Mouse (Mus musculus) kidney, postnatal 4 days (tissue): ENCODE data around the gene Wdr25.

Experiments used
- DNase-seq, 2 experiments: peaks; one replicate each; pipeline ENCODE4 v3.0.0; 2021; ENCODE audit warnings: mixed read lengths in 2 of 2

The Wdr25 gene

DNA sequence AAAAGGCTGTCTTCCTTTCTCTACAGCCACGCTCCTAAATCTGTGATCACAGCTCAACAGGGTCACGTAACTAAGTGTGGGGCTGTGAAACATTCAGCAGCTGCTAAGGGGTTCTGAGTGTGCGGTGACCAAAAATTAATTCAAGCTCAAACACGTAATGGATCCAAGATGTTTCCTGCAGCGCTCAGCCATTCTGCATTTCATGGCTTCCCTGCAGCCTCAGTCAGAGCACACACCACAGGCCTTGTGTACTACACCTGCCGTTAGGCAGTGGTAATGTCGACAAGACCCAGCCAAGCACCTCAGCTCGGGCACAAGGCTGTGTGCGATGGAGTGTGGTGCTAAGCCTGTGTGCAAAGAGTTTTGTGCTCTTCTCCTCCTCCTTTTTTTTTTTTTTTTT, 94.0 kb downstream of the Wdr25 start:
- DNase-seq: no peak

DNA sequence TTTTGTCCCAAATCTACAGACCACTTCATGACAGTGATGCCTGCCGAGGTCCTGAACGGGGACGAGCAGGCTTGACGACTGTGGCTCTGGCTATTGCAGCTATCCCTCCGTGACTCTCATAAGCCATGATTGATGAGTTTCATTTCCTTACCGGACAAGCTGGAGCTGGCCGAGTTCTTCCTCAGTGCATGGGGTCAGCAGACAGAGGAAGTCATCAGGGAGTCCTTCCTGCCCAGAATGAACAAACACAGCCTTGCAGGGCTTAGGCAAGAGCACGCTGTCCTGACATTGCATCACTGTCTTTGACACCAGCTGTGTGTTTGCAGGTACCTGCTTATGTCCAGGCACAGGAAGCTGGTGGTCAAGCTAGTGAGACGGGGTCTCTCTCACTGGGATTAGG, 97.0 kb downstream of the Wdr25 start:
- peak; percentile 17 to 22 for DNase-seq

DNA sequence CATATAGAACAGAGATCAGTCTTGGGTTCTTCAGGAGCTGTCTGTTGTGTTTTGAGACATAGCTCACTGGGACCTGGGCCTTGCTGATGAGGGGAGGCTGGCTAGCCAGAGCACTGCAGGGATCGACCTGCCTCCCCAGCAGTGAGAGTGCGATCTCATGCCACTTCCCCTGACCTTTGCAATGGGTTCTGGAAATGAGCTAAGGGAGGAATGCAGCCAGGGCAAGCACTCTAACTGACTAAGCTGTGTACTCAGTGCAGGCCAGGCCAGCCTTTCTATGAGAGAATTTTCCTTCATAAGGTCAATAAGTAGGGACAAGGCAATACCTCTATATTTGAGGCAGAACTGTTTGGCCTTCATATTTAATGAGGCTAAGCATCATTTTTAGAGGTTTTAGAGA, 99.6 kb downstream of the Wdr25 start:
- no peak for DNase-seq

DNA sequence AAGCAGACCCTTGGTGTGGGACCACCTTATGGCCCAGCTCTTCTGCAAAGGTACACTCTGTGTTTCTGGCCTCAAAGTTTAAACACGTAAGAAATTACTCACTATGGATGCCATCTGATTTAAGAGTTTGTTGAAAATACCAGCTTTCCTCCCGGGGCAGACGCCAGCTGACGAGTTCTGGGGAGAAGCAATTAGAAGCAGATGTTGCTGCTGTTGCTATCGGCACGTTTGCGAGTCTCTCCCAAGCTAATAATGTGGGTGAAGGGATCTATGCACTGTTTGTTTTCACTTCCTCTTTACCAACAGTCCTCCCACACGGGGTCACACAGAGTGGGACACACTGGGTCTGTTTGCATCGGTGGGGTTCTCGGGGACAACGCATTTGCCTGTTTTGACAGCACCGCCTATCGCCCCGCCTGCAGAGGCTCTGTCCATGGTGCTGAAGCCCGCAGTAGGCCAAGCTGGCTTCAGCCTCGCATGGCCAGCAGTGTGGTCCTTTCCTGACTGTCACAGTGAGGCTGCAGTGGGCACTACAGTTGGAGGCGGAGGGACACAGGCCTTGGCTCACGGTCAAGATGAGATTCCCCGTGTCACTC, 101.1 kb downstream of the Wdr25 start:
- peak; percentile 93 to 95 for DNase-seq

DNA sequence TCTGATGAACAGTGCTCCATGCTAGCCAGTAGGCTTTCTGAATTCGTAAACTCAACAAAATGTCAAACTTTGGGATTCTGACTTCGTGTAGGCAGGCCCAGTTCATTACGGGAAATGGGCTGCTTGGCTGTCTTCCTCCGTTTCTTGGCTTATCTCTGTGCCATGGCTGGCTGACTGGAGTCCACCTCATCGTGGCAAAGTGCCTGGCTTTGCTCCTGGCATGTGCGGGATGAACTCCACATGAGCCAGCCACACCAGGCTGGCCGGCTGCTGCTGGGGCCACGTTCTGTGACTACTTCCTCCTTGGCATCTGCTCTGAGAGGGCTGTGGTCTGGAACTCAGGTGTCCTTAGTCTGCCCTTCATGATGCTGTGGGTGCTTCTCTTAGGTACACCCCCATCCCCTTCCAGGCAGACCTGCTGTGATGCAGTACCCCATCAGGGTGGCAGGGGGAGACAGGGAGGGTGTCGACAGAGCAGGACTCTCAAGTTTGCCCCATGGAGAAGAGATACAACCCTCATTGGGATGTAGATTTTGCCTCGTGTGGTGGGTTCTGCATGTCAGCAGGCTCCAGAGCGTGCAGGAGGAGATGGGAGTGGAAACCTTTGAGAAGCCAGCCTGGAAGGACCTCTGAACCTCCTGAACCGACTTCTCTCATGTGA, 102.7 kb downstream of the Wdr25 start:
- DNase-seq: no peak

DNA sequence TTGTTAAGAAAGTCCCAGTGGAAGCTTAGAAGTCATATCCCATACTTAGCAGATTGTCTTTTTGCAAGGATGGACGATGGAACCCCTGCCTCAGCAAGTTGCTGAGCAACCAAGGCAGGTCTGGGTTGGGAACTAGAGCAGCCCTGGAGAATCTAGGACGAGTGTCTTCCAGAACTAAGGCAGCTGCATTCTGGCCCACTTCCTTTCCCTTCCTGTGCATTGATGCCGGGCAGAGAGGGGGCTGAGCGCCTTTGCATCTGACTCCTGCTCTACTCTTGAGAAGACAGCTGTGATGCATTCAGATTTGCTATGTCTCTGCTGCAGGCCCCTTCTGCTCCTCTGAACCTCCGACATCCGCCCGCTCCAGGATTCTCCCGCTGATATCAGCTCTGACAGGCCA, 103.8 kb downstream of the Wdr25 start:
- DNase-seq: no peak

DNA sequence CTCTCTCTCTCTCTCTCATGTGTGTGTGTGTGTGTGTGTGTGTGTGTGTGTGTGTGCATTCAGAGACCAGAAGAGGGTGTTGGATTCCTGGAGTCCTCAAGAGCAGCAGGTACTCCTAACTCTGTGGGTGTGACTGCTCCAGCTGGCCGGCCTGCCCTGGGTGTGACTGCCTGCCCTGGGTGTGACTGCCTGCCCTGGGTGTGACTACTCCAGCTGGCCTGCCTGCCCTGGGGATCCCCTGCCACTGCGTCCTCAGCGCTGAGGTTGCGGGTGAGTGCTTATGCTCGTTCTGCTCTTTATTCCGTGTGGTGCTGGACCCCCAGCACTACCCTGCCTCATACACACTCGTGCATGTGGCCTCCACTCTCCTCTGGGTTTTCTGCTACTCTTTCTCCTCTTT, 109.5 kb downstream of the Wdr25 start:
- DNase-seq: no peak

DNA sequence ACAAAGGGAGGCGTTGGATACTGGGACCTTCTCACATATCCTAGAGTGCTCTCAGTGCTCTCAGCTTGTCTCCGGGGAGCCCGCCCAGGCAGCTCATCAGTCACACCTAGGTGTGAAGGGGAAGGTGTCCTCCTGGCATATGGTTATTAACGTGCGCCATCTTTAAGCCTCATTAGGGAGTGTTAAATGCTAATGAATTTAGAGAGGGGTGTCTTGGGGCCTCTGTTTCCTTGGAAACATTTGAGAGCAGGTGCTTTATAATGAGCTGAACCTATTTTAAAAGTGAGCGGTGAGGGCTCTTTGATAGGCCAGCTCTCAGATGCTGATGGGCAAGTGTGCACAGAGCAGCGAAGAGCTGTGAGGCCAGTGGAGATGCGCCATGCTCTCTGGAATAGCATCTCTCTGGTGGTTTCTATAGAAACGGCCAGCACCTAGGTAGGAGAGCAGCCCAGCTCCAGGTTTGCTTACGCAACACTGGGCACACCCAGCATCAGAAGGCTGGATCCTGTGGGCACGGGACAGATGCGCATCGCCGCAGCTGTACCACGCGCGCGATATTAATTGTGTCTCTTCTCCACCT, 116.7 kb downstream of the Wdr25 start:
- no peak for DNase-seq

DNA sequence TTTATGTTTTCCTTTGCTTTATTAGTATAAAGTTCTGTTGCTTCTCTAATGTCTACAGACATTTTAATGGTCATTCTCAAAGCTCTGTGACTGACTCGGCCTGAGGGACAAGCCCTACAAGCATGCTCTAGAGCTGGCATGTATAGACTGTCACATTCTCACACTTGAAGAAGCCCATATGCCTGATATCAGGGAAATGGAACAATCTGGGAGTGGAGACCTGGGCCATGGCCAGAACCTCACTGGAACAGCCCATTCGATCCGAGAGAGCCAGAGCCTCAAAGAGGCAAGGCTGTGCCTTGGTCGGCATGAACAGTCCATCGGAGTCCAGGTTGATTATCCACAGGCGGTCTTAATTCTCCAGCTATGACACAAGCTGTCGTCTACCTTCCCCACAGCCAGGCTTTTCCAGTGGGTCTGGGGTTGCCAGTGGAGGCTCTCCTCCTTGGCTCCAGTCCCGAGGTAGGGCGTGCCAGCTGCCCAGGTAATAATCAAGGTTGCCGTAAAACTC, 128.8 kb downstream of the Wdr25 start:
- peak; percentile 43 to 58 for DNase-seq

DNA sequence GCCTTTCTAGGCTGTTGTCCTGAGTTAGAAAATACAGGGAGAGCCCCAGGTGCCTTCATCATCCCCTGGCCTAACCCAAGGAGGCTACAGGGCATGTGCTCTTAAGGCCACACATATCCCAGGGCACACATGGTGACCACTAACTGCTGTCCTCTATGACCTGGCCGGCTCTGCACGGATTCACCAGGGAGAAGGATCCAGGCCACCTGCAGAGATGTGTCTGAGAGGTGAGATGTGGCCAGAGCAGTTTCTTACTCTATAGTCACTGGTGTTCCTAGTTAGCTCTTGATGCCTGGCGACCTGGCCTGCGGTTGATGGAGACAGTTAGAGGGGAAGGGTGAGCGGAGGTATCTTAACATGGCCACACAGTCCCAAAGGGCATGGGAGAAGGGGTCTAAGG, 129.5 kb downstream of the Wdr25 start:
- no peak for DNase-seq

DNA sequence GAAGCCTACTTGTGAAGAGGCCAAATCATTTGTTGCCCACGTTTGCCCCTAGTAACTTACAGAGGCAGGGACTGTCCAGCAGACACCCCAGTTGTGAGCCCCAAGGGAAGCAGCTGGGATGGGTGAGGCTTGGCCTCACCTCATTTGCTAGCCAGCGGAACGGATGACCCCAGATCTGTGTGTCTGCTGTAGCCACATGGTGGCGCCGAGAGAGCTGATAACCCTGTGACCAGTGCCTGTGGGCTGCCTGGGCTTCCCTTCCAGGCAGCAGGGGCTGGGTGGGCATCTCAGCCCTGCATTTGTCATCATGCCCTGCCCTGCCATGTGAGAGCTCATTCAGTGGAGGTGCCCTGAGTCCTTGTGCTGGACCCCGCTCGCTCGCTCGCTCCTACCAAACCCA, 130.3 kb downstream of the Wdr25 start:
- DNase-seq: peak; percentile 17 to 27

DNA sequence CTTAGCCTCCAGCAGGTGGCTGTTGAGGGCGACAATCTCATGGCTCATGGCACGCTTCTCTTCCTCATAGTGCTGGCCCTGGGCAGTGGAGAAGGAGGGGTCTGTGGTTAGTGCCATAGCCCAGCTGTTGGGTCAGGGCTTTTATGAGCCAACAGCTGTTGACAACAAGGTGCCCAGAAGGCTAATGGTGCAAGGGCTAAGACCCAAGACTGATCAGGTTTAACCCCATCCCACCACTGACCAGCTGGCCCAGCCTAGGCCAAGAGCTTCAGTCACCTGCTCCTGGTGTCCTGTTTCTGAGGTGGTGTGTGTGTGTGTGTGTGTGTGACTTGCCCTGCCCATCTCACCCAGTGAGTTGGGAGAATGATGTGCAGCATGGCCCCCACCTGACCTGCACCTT, 143.6 kb downstream of the Wdr25 start:
- DNase-seq: no peak

DNA sequence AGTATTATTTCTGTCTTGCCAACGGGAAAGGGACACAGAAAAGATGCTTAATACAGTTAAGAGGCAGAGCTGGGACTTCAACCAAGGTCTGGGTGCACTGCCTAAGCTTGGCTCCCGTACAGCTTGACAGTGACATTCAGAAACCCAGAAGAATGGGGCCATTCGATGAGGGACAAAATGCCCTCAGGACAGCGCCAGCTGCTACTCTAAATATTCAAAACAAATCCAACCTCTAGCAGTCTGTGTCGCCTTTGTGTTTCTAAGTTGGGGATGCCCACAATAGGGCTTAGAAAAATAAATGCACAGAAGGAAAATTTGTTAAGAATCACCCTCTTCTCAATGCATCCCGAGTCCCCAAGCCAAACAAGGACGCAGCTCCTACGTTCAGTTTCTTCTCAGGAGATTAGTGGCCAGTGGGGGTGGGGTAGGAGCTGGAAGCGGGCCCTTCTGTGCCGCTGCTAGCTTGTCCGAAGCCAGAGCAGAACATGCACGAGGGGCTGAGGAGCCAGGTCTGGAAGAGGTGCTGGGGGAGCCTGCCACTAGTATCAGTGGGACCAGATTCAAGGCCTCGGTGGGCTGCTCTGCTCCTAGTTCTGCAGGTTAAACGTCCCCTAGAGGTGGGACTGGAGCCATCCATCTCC, 144.9 kb downstream of the Wdr25 start:
- no peak for DNase-seq

DNA sequence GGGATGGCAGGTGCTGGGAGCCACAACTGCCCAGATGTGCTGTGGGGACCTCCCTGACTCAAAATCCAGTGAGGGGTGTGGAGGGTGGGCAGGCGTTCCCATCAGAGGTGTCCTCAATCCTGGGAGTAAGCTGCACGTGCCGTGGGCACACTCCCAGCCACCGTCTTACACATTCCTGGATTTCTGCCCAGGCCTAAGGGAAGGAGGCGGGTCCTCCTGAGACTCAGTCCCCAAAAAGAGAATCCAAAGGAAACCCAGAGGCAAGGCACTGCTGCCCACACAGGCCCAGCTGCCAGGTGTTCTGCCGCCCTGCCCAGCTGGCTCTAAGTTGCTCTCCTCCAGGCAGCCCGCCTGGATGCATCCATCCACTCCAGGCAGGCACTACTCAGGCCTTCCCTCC, 145.9 kb downstream of the Wdr25 start:
- DNase-seq: no peak

DNA sequence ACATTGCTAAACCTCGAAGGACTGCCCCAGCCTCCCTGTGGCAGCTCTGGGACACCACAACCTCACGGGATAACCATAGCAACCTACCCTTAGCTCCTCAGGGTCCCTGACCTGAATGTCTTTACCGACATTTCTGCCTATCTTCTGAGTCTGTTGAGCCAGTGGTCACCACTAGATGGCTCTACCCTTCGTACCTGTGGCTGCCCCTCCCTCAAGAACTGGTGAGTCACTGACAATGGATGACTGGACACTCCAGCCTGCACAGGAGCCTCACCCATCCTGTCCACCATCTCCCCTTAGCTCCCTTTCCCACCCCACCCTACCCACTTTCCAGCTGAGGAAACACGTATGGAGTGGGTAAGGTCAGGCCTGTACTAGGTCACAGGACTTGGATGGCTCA, 151.1 kb downstream of the Wdr25 start:
- DNase-seq: peak; percentile 30 to 49

DNA sequence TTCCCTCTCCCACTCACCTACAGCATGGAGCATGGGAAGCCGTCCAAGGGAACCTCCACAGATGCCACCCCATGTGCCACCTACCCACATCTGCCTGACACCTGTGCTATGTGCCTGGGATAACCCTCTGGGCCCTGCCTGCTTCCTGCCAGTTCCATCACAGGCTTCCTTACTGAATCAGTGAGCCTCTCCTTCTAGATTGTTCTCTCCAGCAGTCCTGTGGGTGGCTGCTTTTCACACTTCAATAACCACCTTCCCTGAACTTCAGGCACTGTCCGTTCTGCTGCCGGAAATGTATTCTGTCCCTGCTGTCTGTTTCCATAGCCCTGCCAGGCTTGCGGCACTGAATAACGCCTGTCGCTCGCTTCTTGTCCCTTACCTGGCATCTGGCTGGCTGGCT, 152.2 kb downstream of the Wdr25 start:
- no peak for DNase-seq

DNA sequence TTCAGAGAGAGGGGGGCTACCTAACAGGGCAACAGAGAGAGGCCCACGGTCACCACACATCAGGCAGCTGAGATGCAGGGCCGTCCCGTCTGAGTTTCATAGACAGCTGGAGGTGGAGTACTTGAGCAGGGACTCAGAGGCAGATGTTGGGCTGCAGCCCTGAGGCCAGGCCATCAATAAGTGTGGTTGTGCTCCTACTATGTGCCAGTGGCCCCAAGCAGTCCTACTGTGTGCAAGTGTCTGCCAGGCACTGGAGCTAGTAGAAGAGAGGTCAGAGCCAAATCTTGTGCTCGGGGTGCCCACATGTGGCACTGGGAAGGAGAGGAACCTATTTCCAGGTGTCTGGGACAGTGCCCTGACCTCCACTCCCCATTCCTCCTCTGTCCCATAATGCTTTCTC, 156.5 kb downstream of the Wdr25 start:
- DNase-seq: no peak

DNA sequence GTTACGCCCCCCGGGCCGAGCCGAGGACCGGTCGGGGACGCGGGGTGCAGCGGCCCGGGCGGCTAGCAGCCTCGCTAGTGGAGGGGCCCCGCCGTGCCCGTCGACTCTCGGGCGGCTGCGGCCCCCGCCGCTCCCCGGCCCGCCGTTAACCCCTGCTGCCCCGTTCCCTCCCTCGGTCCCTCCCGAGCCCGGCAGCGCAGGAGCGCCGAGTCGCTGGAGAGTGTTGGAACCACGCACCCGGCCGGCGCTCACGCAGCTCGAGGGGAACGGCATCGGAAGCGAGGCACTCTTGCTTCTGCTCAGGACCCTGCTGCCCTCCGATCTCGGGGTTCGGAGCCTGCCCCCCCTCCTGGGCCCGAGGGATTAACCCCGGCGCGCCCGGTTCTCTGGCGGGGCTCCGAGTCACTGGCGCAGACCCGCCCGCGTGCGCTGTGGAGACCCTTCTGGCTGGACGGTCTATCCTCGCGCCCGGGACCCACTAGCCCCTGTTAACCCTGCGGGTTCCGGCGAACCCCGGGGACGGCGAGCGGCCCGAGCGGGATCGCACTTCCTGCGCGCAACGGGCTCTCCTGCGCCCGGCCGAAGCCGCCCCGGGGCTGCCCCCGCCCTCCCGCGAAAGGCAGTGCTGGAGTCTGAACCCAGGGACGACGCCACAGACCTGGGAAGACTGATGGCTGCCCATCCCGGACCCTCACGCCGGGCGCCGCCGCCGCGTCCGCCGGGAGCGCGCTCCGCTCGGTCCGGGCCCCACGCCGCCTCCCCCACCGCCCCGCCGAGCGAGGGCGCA, 159.8 kb downstream of the Wdr25 start:
- DNase-seq: peak; percentile 40 to 59

DNA sequence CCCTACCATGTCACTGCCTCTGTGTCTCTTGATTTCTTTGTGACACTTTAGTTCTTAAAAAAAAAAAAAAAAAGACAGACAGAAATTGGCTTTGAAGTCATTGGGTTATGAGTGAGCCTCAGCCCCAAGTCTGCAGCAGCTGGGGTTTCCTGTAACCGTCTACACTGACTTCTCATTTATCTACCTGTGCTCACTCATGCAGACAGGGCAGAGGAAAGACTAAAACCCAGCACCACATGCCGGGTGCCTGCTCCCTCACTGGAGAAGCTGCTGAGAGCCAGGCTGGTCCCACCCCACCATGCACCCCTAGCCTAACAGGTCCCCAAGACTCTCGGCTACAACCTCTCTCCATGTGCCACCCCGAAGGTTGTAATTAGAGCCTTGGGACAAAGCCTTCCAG, 164.3 kb downstream of the Wdr25 start:
- DNase-seq: peak in 1 of 2 experiments; percentile 1

DNA sequence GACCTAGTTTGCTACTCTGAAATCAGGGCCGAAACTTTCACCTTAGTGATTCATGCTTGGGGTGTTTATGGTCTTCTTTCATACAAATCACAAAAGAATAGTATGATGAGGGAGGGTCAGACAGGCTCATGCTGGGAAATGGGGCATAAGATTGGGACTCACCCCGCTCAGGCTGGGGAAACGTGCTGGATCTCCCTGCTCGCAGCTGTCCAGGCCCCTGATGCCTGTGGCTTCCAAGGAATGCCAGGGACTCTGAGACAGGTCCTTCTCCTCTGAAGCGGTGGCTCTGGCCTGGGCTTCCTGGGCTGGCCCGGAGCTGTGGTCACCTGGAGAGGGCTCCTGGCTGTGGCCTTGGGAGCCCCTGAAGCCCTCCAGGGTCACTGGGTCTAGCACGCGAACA, 165.2 kb downstream of the Wdr25 start:
- DNase-seq: peak in 1 of 2 experiments; percentile 0

DNA sequence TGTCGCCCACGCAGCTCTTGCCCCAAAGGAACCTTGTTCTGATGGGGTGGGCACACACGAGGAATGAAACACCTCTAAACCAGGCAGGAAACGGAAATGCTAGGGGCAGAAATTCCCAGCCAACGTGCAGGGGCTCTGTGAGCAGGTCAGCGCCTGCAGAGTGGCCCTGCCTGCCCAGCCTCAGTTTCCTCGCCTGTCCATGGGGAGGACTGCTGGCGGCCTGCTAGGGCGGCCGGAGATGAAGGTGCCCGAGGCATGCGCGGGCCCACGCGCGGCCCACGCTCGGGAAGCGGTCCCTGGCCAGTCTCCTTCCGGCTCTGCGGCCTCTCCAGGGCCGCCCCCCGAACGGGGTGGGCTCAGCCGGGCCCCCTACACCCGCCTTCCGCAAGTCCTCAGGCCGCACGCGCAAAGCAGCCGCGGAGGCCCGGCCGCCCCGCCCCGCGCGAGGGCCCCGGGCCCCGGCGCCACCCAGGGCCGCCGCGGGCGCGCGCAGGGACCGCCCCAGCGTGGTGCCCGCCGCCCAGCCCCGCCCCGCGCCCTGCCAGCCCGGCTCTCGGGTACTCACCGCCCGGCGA, 174.2 kb downstream of the Wdr25 start:
- peak; percentile 62 to 75 for DNase-seq

DNA sequence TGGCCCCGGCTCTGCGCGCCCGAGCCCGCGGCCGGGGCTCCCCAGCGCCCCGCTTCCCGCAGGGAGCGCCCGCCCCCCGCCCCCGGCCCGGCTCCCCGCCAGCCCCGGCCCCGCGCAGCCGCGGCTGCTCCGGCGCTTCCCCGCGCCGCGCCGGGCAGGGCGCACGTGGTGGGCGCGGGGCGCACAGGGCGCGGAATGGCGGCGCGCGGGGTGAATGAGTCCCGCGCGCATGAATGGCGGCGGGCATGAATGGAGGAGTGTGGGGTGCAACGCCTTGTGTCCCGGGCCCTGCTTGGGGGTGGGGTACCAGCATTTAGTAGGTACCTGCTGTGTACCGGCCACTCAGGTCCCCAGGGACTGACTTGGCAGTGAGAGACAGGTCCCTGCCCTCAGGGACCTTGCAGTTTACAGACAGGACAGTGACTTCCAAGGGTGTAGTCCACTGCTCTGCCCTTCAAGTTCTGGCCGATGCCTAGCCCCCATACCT, 174.8 kb downstream of the Wdr25 start, which contains the start of gene Begain:
Gene Begain, minus strand, starts transcription at position 51 of the 487 bp plus-strand sequence.
- DNase-seq: peak in 1 of 2 experiments; percentile 25
